Mouse (Mus musculus): ENCODE results near the gene Sh3pxd2b.
A peak's percentile ranks its signal among the peaks of the same experiment; 100 is the strongest.

Gene Sh3pxd2b

GRCm38 (mm10) chr11:32445135-32445534 lies 97.5 kb downstream of the Sh3pxd2b start:
- DNase-seq, result no peak

- DNase-seq, result no peak
Measured at GRCm38 (mm10) chr11:32445637-32446226, 98.1 kb downstream of the Sh3pxd2b start.

- DNase-seq, result peak; percentile 81
Measured at GRCm38 (mm10) chr11:32450216-32450615, 102.6 kb downstream of the Sh3pxd2b start.

- DNase-seq, result no peak
Measured at GRCm38 (mm10) chr11:32451306-32451705, 103.7 kb downstream of the Sh3pxd2b start.

GRCm38 (mm10) chr11:32452745-32453144 lies 105.1 kb downstream of the Sh3pxd2b start:
- DNase-seq, result no peak

GRCm38 (mm10) chr11:32453353-32453915 lies 105.8 kb downstream of the Sh3pxd2b start:
- DNase-seq, result no peak

- DNase-seq, result no peak
Measured at GRCm38 (mm10) chr11:32454231-32454799, 106.7 kb downstream of the Sh3pxd2b start.

- DNase-seq, result peak; percentile 98
Measured at GRCm38 (mm10) chr11:32454800-32455506, 107.3 kb downstream of the Sh3pxd2b start, which contains the start of gene Ubtd2. TSS of gene Ubtd2 (plus strand) at chr11:32455370.

GRCm38 (mm10) chr11:32455507-32456141 lies 108.0 kb downstream of the Sh3pxd2b start:
- DNase-seq, result peak; percentile 78

GRCm38 (mm10) chr11:32456356-32456755 lies 108.7 kb downstream of the Sh3pxd2b start:
- DNase-seq, result peak; percentile 44

GRCm38 (mm10) chr11:32464282-32464681 lies 116.7 kb downstream of the Sh3pxd2b start:
- no peak for DNase-seq

GRCm38 (mm10) chr11:32471925-32472324 lies 124.3 kb downstream of the Sh3pxd2b start:
- DNase-seq, result no peak

GRCm38 (mm10) chr11:32474725-32475124 lies 127.1 kb downstream of the Sh3pxd2b start:
- DNase-seq, result no peak

- DNase-seq, result no peak
Measured at GRCm38 (mm10) chr11:32475487-32476236, 128.0 kb downstream of the Sh3pxd2b start.

Measured in embryo, embryonic 11 days (tissue).